ENCODE assay signal across 8 mouse cellular contexts in genomic region chr7:27179217-27179918, GRCm38 (mm10). TPM values are rescaled to one million over a fixed set of nuclear protein-coding genes. Genes with fewer than 3 reads are reported as not detected.
DNase-seq lines count a peak whose midpoint lies in the region; ATAC-seq lines count a peak whose summit lies in the region.

No protein-coding gene starts in this region.

- H3K9me3 ChIP-seq in heart, embryonic 15.5 days (replicated peaks) = no peaks in the 10 kb centered on the region
- H3K9me3 ChIP-seq in hindbrain, embryonic 11.5 days (ENCODE audit: control insufficient read depth, low read length) = no peaks in the 10 kb centered on the region
- no peaks in the 10 kb centered on the region for H3K9me3 ChIP-seq in midbrain, embryonic 14.5 days (ENCODE audit: control insufficient read depth, low read length)

- DNase-seq in heart, adult 8-10 months (ENCODE audit: low spot score) = no peak
- DNase-seq in MN1 (ENCODE audit: low spot score) = peak; percentile 35
- DNase-seq in hindbrain, embryonic 11.5 days (ENCODE audit: low spot score) = no peak
- no peak for DNase-seq in midbrain, embryonic 14.5 days
- no peak for DNase-seq in gastrocnemius, postnatal 4 days (ENCODE audit: low spot score in 2 of 2)
- DNase-seq in ovary, postnatal 36 days (ENCODE audit: low spot score) = no peak

- no peaks in the 10 kb centered on the region for H3K27me3 ChIP-seq in heart, embryonic 15.5 days
- H3K27me3 ChIP-seq in hindbrain, embryonic 11.5 days (ENCODE audit: control insufficient read depth, insufficient read depth, low read length) = no peaks in the 10 kb centered on the region
- H3K27me3 ChIP-seq in midbrain, embryonic 14.5 days (ENCODE audit: control insufficient read depth, insufficient read depth, low read length) = no peaks in the 10 kb centered on the region

- ATAC-seq in heart, embryonic 15.5 days (replicated peaks; ENCODE audit: insufficient number of reproducible peaks, insufficient read depth, low FRiP score, low read depth) = no peak
- ATAC-seq in hindbrain, embryonic 11.5 days (ENCODE audit: low FRiP score) = no peak
- peak; percentile 6; the same call in 1 of the 2 replicates for ATAC-seq in midbrain, embryonic 14.5 days (ENCODE audit: low FRiP score, low TSS enrichment)
- ATAC-seq in megakaryocyte progenitor cell, adult 5-6 weeks (replicated peaks; ENCODE audit: poor library complexity) = no peak

- peak overlapping the region; percentile 65 for H3K4me2 ChIP-seq in heart, embryonic 15.5 days
- H3K4me2 ChIP-seq in hindbrain, embryonic 11.5 days (replicated peaks; ENCODE audit: low read depth, low read length) = peak overlapping the region; percentile 38
- H3K4me2 ChIP-seq in midbrain, embryonic 14.5 days (ENCODE audit: low read length) = peak overlapping the region; percentile 51

- H3K4me1 ChIP-seq in heart, embryonic 15.5 days (replicated peaks) = peaks cover 16% of the 10 kb centered on the region
- peaks cover 4% of the 10 kb centered on the region; the same call in 1 of the 2 replicates for H3K4me1 ChIP-seq in hindbrain, embryonic 11.5 days (replicated peaks; ENCODE audit: control insufficient read depth, insufficient read depth, low read length)
- peaks cover 14% of the 10 kb centered on the region for H3K4me1 ChIP-seq in midbrain, embryonic 14.5 days (ENCODE audit: control insufficient read depth, insufficient read depth, low read length)

- peak overlapping the region; percentile 72 for H3K27ac ChIP-seq in heart, embryonic 15.5 days
- H3K27ac ChIP-seq in hindbrain, embryonic 11.5 days (ENCODE audit: low read depth, low read length) = 0 out of 2 replicates have a peak overlapping the region, but pooled peaks have one; percentile 12
- H3K27ac ChIP-seq in midbrain, embryonic 14.5 days (replicated peaks; ENCODE audit: low read depth, low read length) = peak overlapping the region; percentile 82

- peak overlapping the region; percentile 81 for H3K4me3 ChIP-seq in heart, embryonic 15.5 days
- peak overlapping the region; percentile 52 for H3K4me3 ChIP-seq in hindbrain, embryonic 11.5 days (ENCODE audit: low read depth, low read length)
- H3K4me3 ChIP-seq in midbrain, embryonic 14.5 days (replicated peaks; ENCODE audit: low read depth, low read length) = peak overlapping the region; percentile 58

- H3K9ac ChIP-seq in heart, embryonic 15.5 days = no peak overlapping the region
- H3K9ac ChIP-seq in hindbrain, embryonic 11.5 days (ENCODE audit: low read depth, low read length) = no peak overlapping the region
- H3K9ac ChIP-seq in midbrain, embryonic 14.5 days (replicated peaks; ENCODE audit: low read length) = 0 out of 2 replicates have a peak overlapping the region, but pooled peaks have one; percentile 32

- H3K36me3 ChIP-seq in heart, embryonic 15.5 days = peaks cover 4% of the 10 kb centered on the region; the same call in 1 of the 2 replicates
- H3K36me3 ChIP-seq in hindbrain, embryonic 11.5 days (ENCODE audit: control insufficient read depth, insufficient read depth, low read length) = 0 out of 2 replicates have a peak, but pooled peaks cover 5% of the 10 kb centered on the region
- H3K36me3 ChIP-seq in midbrain, embryonic 14.5 days (ENCODE audit: control insufficient read depth, insufficient read depth, low read length) = peaks cover 16% of the 10 kb centered on the region

- 43% methylated on average over 16 of the region's 16 CpGs for WGBS in heart, embryonic 15.5 days
- 50% methylated on average over 16 of the region's 16 CpGs for WGBS in hindbrain, embryonic 11.5 days
- 46% methylated on average over 16 of the region's 16 CpGs for WGBS in midbrain, embryonic 14.5 days

RNA-seq across cellular contexts. Expression of gene Rab4b, which starts 0.7 kb away (rescaled TPM):
- 43.0 and 52.6 TPM in 2 replicates for polyA plus RNA-seq in heart, embryonic 15.5 days (2015; fragmentation: Nextera tagmentation; extraction: Ambion mirVana)
- 10 to 100 TPM in 3 of 4 experiments, 1 to 10 TPM in 1; 9.4 to 13.5 (median 12.3) TPM for total RNA-seq in heart, adult 8-10 months (2022)
- 68.9 and 75.4 TPM in 2 replicates for polyA plus RNA-seq in hindbrain, embryonic 11.5 days (2014; fragmentation: Nextera tagmentation; extraction: Ambion mirVana)
- 87.7 and 99.6 TPM in 2 replicates for polyA plus RNA-seq in midbrain, embryonic 14.5 days (2014; fragmentation: Nextera tagmentation; extraction: Ambion mirVana)
- total RNA-seq in gastrocnemius, postnatal 4 days (2021) = 10 to 100 TPM; 29.4 to 33.6 TPM
- total RNA-seq in megakaryocyte progenitor cell, adult 5-6 weeks (2015) = 43.2 and 43.5 TPM in 2 replicates
- 8.5 and 9.8 TPM in 2 replicates for total RNA-seq in megakaryocyte progenitor cell, adult 5-6 weeks (2017)

RNA-seq across cellular contexts. Expression of gene Gm21983, which starts 1.5 kb away (rescaled TPM):
- polyA plus RNA-seq in heart, embryonic 15.5 days (2015; fragmentation: Nextera tagmentation; extraction: Ambion mirVana) = not detected in 2 replicates
- not detected for total RNA-seq in heart, adult 8-10 months (2022)
- polyA plus RNA-seq in hindbrain, embryonic 11.5 days (2014; fragmentation: Nextera tagmentation; extraction: Ambion mirVana) = 0.39 TPM in 1 of 2 replicates, not detected in the other
- polyA plus RNA-seq in midbrain, embryonic 14.5 days (2014; fragmentation: Nextera tagmentation; extraction: Ambion mirVana) = not detected in 2 replicates
- not detected for total RNA-seq in gastrocnemius, postnatal 4 days (2021)
- total RNA-seq in megakaryocyte progenitor cell, adult 5-6 weeks (2015) = not detected in 2 replicates
- not detected in 2 replicates for total RNA-seq in megakaryocyte progenitor cell, adult 5-6 weeks (2017)

RNA-seq across cellular contexts. Expression of gene Mia, which starts 1.6 kb away (rescaled TPM):
- 4.9 and 12.8 TPM in 2 replicates for polyA plus RNA-seq in heart, embryonic 15.5 days (2015; fragmentation: Nextera tagmentation; extraction: Ambion mirVana)
- under 1 TPM in 3 of 4 experiments, not detected in 1; 0.52 to 0.89 (median 0.53) TPM for total RNA-seq in heart, adult 8-10 months (2022)
- 3.4 and 3.7 TPM in 2 replicates for polyA plus RNA-seq in hindbrain, embryonic 11.5 days (2014; fragmentation: Nextera tagmentation; extraction: Ambion mirVana)
- polyA plus RNA-seq in midbrain, embryonic 14.5 days (2014; fragmentation: Nextera tagmentation; extraction: Ambion mirVana) = 6.8 and 8.1 TPM in 2 replicates
- total RNA-seq in gastrocnemius, postnatal 4 days (2021) = not detected
- 0.24 TPM in 1 of 2 replicates, not detected in the other for total RNA-seq in megakaryocyte progenitor cell, adult 5-6 weeks (2015)
- total RNA-seq in megakaryocyte progenitor cell, adult 5-6 weeks (2017) = not detected in 2 replicates

RNA-seq across cellular contexts. Expression of gene Egln2, which starts 12.8 kb away (rescaled TPM):
- 45.7 and 65.8 TPM in 2 replicates for polyA plus RNA-seq in heart, embryonic 15.5 days (2015; fragmentation: Nextera tagmentation; extraction: Ambion mirVana)
- 10 to 100 TPM; 60.7 to 62.6 (median 62.2) TPM for total RNA-seq in heart, adult 8-10 months (2022)
- 37.2 and 43.2 TPM in 2 replicates for polyA plus RNA-seq in hindbrain, embryonic 11.5 days (2014; fragmentation: Nextera tagmentation; extraction: Ambion mirVana)
- polyA plus RNA-seq in midbrain, embryonic 14.5 days (2014; fragmentation: Nextera tagmentation; extraction: Ambion mirVana) = 57.3 and 68.7 TPM in 2 replicates
- total RNA-seq in gastrocnemius, postnatal 4 days (2021) = 10 to 100 TPM; 81.4 to 85.3 TPM
- 7.8 and 7.9 TPM in 2 replicates for total RNA-seq in megakaryocyte progenitor cell, adult 5-6 weeks (2015)
- total RNA-seq in megakaryocyte progenitor cell, adult 5-6 weeks (2017) = 26.2 and 26.3 TPM in 2 replicates

RNA-seq across cellular contexts. Expression of gene BC024978, which starts 16.2 kb away (rescaled TPM):
- 2.6 and 3.1 TPM in 2 replicates for polyA plus RNA-seq in heart, embryonic 15.5 days (2015; fragmentation: Nextera tagmentation; extraction: Ambion mirVana)
- total RNA-seq in heart, adult 8-10 months (2022) = 10 to 100 TPM; 14.1 to 19.5 (median 15.8) TPM
- 3.4 and 4.1 TPM in 2 replicates for polyA plus RNA-seq in hindbrain, embryonic 11.5 days (2014; fragmentation: Nextera tagmentation; extraction: Ambion mirVana)
- polyA plus RNA-seq in midbrain, embryonic 14.5 days (2014; fragmentation: Nextera tagmentation; extraction: Ambion mirVana) = 3.6 and 4.0 TPM in 2 replicates
- 10 to 100 TPM; 12.3 to 12.6 TPM for total RNA-seq in gastrocnemius, postnatal 4 days (2021)
- 6.0 and 6.1 TPM in 2 replicates for total RNA-seq in megakaryocyte progenitor cell, adult 5-6 weeks (2015)
- total RNA-seq in megakaryocyte progenitor cell, adult 5-6 weeks (2017) = 0.58 and 1.0 TPM in 2 replicates

Comparison
In these comparisons a context has a peak if more than half of its experiments do, and no peak if none do; other contexts are left out.
1. H3K27ac ChIP-seq: peak in every context shown above with its lines; median percentile 82 in midbrain, embryonic 14.5 days; 72 in heart, embryonic 15.5 days; 12 in hindbrain, embryonic 11.5 days.